In genomic region chr3:146583478-146583877, GRCm38 (mm10) we compare ENCODE assay signal across 27 mouse cellular contexts. TPM values are rescaled to one million over a fixed set of nuclear protein-coding genes. Genes with fewer than 3 reads are reported as not detected.
DNase-seq lines count a peak whose midpoint lies in the region; ATAC-seq lines count a peak whose summit lies in the region.
"Had no signal": no experiment of that assay in that cellular context is flagged by ENCODE, and none has a peak within 500 bp of the region (broad histone marks: within the 10 kb centered on the region; RNA-seq: fewer than 3 reads in every experiment).

No protein-coding gene starts in this region.

- no peak overlapping the region for H3K9ac ChIP-seq in embryonic facial prominence, embryonic 14.5 days (ENCODE audit: low read depth, low read length)
- H3K9ac ChIP-seq in heart, embryonic 16.5 days (ENCODE audit: low read length): no peak overlapping the region
- H3K9ac ChIP-seq: forebrain, embryonic 15.5 days; hindbrain, embryonic 14.5 days; intestine, embryonic 15.5 days; kidney, embryonic 15.5 days; liver, embryonic 12.5 days; lung, embryonic 15.5 days; stomach, embryonic 15.5 days had no signal

- no peaks in the 10 kb centered on the region for H3K27me3 ChIP-seq in embryonic facial prominence, embryonic 14.5 days (replicated peaks; ENCODE audit: control insufficient read depth, insufficient read depth, low read length)
- no peaks in the 10 kb centered on the region for H3K27me3 ChIP-seq in embryonic facial prominence, embryonic 10.5 days (replicated peaks; ENCODE audit: low read depth, poor library complexity, severe bottlenecking)
- H3K27me3 ChIP-seq in heart, embryonic 16.5 days (ENCODE audit: control insufficient read depth, insufficient read depth, low read length): no peaks in the 10 kb centered on the region
- H3K27me3 ChIP-seq: forebrain, embryonic 15.5 days; intestine, embryonic 15.5 days; kidney, embryonic 15.5 days; liver, embryonic 12.5 days; lung, embryonic 15.5 days; stomach, embryonic 15.5 days had no signal

- no peaks in the 10 kb centered on the region for H3K36me3 ChIP-seq in embryonic facial prominence, embryonic 14.5 days (ENCODE audit: control insufficient read depth, insufficient read depth, low read length)
- no peaks in the 10 kb centered on the region for H3K36me3 ChIP-seq in embryonic facial prominence, embryonic 10.5 days (replicated peaks)
- H3K36me3 ChIP-seq in heart, embryonic 16.5 days (ENCODE audit: control insufficient read depth, insufficient read depth): no peaks in the 10 kb centered on the region
- H3K36me3 ChIP-seq: forebrain, embryonic 15.5 days; intestine, embryonic 15.5 days; kidney, embryonic 15.5 days; limb, embryonic 10.5 days; liver, embryonic 12.5 days; lung, embryonic 15.5 days; midbrain, embryonic 10.5 days; stomach, embryonic 15.5 days had no signal

- H3K4me3 ChIP-seq in embryonic facial prominence, embryonic 14.5 days (ENCODE audit: low read depth, low read length): no peak overlapping the region
- no peak overlapping the region for H3K4me3 ChIP-seq in embryonic facial prominence, embryonic 10.5 days
- no peak overlapping the region; the same call in 1 of the 2 replicates for H3K4me3 ChIP-seq in heart, embryonic 16.5 days (ENCODE audit: low read length)
- H3K4me3 ChIP-seq: erythroblast, embryonic 14.5 days; forebrain, embryonic 15.5 days; heart, adult 2 months; intestine, embryonic 15.5 days; kidney, embryonic 15.5 days; limb, embryonic 10.5 days; liver, embryonic 12.5 days; lung, embryonic 15.5 days; midbrain, embryonic 10.5 days; stomach, embryonic 15.5 days had no signal

- ATAC-seq in embryonic facial prominence, embryonic 14.5 days (ENCODE audit: low read depth): no peak
- no peak for ATAC-seq in heart, embryonic 16.5 days (replicated peaks; ENCODE audit: extremely low read depth, insufficient read depth, low FRiP score)
- peak; percentile 71 for ATAC-seq in common myeloid progenitor, adult 5-6 weeks (replicated peaks; ENCODE audit: low read depth, poor library complexity, severe bottlenecking)
- peak; percentile 64 for ATAC-seq in megakaryocyte progenitor cell, adult 5-6 weeks (replicated peaks; ENCODE audit: poor library complexity)
- no peak for ATAC-seq in erythroblast, adult 5-6 weeks (replicated peaks; ENCODE audit: low FRiP score, poor library complexity, severe bottlenecking)
- ATAC-seq: forebrain, embryonic 15.5 days; intestine, embryonic 15.5 days; liver, embryonic 12.5 days had no signal

- peak overlapping the region; percentile 11; the same call in 1 of the 2 replicates for H3K4me2 ChIP-seq in embryonic facial prominence, embryonic 14.5 days (ENCODE audit: low read depth, low read length)
- H3K4me2 ChIP-seq in heart, embryonic 16.5 days (ENCODE audit: low read depth, low read length): peak overlapping the region; percentile 42; the same call in 1 of the 2 replicates
- H3K4me2 ChIP-seq: forebrain, embryonic 15.5 days; hindbrain, embryonic 14.5 days; intestine, embryonic 15.5 days; kidney, embryonic 15.5 days; liver, embryonic 12.5 days; lung, embryonic 15.5 days; stomach, embryonic 15.5 days had no signal

- no peaks in the 10 kb centered on the region for H3K4me1 ChIP-seq in embryonic facial prominence, embryonic 14.5 days (ENCODE audit: control insufficient read depth, insufficient read depth, low read length)
- no peaks in the 10 kb centered on the region for H3K4me1 ChIP-seq in embryonic facial prominence, embryonic 10.5 days
- 0 out of 2 replicates have a peak, but pooled peaks cover 3% of the 10 kb centered on the region for H3K4me1 ChIP-seq in heart, embryonic 16.5 days (ENCODE audit: control insufficient read depth, insufficient read depth, low read length)
- H3K4me1 ChIP-seq: forebrain, embryonic 15.5 days; intestine, embryonic 15.5 days; kidney, embryonic 15.5 days; limb, embryonic 10.5 days; liver, embryonic 12.5 days; lung, embryonic 15.5 days; midbrain, embryonic 10.5 days; stomach, embryonic 15.5 days had no signal

- WGBS in embryonic facial prominence, embryonic 14.5 days: 77% methylated on average over 4 of the region's 4 CpGs
- 89% methylated on average over 4 of the region's 4 CpGs for WGBS in embryonic facial prominence, embryonic 10.5 days
- WGBS in heart, embryonic 16.5 days: 48% methylated on average over 4 of the region's 4 CpGs

- H3K9me3 ChIP-seq in embryonic facial prominence, embryonic 14.5 days (ENCODE audit: control insufficient read depth, low read length): no peaks in the 10 kb centered on the region
- H3K9me3 ChIP-seq in embryonic facial prominence, embryonic 10.5 days: no peaks in the 10 kb centered on the region
- no peaks in the 10 kb centered on the region for H3K9me3 ChIP-seq in heart, embryonic 16.5 days (replicated peaks; ENCODE audit: control insufficient read depth, low read length)
- H3K9me3 ChIP-seq: forebrain, embryonic 15.5 days; intestine, embryonic 15.5 days; kidney, embryonic 15.5 days; limb, embryonic 10.5 days; liver, embryonic 12.5 days; lung, embryonic 15.5 days; midbrain, embryonic 10.5 days; stomach, embryonic 15.5 days had no signal

- H3K27ac ChIP-seq in embryonic facial prominence, embryonic 14.5 days (replicated peaks; ENCODE audit: low read depth, low read length): no peak overlapping the region
- no peak overlapping the region for H3K27ac ChIP-seq in embryonic facial prominence, embryonic 10.5 days (replicated peaks)
- no peak overlapping the region for H3K27ac ChIP-seq in heart, embryonic 16.5 days (ENCODE audit: low read length)
- H3K27ac ChIP-seq: forebrain, embryonic 15.5 days; heart, adult 2 months; hindbrain, embryonic 14.5 days; intestine, embryonic 15.5 days; kidney, embryonic 15.5 days; limb, embryonic 10.5 days; liver, embryonic 12.5 days; lung, embryonic 15.5 days; midbrain, embryonic 10.5 days; stomach, embryonic 15.5 days had no signal

- no peak for DNase-seq in embryonic facial prominence, embryonic 14.5 days (ENCODE audit: low spot score)
- DNase-seq in embryonic facial prominence, embryonic 10.5 days (ENCODE audit: low spot score): no peak
- DNase-seq in heart, postnatal 4 days: no peak
- no peak for DNase-seq in cerebellum, adult 11-12 months
- DNase-seq: adrenal gland, adult 8-10 months; cerebellum, adult 9-10 months; gastrocnemius, postnatal 10 days; heart, adult 2 months; right cerebral cortex, postnatal 14 days; thymus, adult 2 months had no signal

RNA-seq across cellular contexts. Expression of gene Uox, which starts 13.3 kb away (rescaled TPM):
- polyA plus RNA-seq in embryonic facial prominence, embryonic 14.5 days (2014; fragmentation: Nextera tagmentation; extraction: Ambion mirVana): 0.17 and 0.85 TPM in 2 replicates
- polyA plus RNA-seq in embryonic facial prominence, embryonic 10.5 days (2016; fragmentation: Nextera tagmentation; extraction: Ambion mirVana): not detected in 2 replicates
- 0.13 and 0.34 TPM in 2 replicates for polyA plus RNA-seq in heart, embryonic 16.5 days (2015; fragmentation: Nextera tagmentation; extraction: Ambion mirVana)
- not detected for total RNA-seq in heart, postnatal 4 days (2021)
- total RNA-seq in common myeloid progenitor, adult 5-6 weeks (2017): not detected in 2 replicates
- not detected in 2 replicates for total RNA-seq in megakaryocyte progenitor cell, adult 5-6 weeks (2015)
- not detected in 2 replicates for total RNA-seq in megakaryocyte progenitor cell, adult 5-6 weeks (2017)
- not detected in 2 replicates for total RNA-seq in erythroblast, adult 5-6 weeks (2015; ENCODE audit: low replicate concordance)
- 0.14 TPM in 1 of 2 replicates, not detected in the other for total RNA-seq in erythroblast, adult 5-6 weeks (2017; ENCODE audit: low replicate concordance)
- total RNA-seq: heart, adult 2 months had no signal
- polyA plus RNA-seq: erythroblast, embryonic 14.5 days; forebrain, embryonic 15.5 days; heart, adult 2 months; hindbrain, embryonic 14.5 days; limb, embryonic 10.5 days; midbrain, embryonic 10.5 days; neural tube, embryonic 14.5 days; spleen, adult 2 months had no signal

RNA-seq across cellular contexts. Expression of gene Dnase2b, which starts 31.9 kb away (rescaled TPM):
- polyA plus RNA-seq in embryonic facial prominence, embryonic 14.5 days (2014; fragmentation: Nextera tagmentation; extraction: Ambion mirVana): 0.10 TPM in 1 of 2 replicates, not detected in the other
- not detected in 2 replicates for polyA plus RNA-seq in embryonic facial prominence, embryonic 10.5 days (2016; fragmentation: Nextera tagmentation; extraction: Ambion mirVana)
- polyA plus RNA-seq in heart, embryonic 16.5 days (2015; fragmentation: Nextera tagmentation; extraction: Ambion mirVana): not detected in 2 replicates
- total RNA-seq in heart, postnatal 4 days (2021): not detected
- total RNA-seq in common myeloid progenitor, adult 5-6 weeks (2017): 0.64 TPM in 1 of 2 replicates, not detected in the other
- total RNA-seq in megakaryocyte progenitor cell, adult 5-6 weeks (2015): not detected in 2 replicates
- 0.14 TPM in 1 of 2 replicates, not detected in the other for total RNA-seq in megakaryocyte progenitor cell, adult 5-6 weeks (2017)
- total RNA-seq in erythroblast, adult 5-6 weeks (2015; ENCODE audit: low replicate concordance): not detected in 2 replicates
- total RNA-seq in erythroblast, adult 5-6 weeks (2017; ENCODE audit: low replicate concordance): not detected in 2 replicates
- total RNA-seq: adrenal gland, adult 8-10 months; gastrocnemius, postnatal 10 days; heart, adult 2 months had no signal
- polyA plus RNA-seq: erythroblast, embryonic 14.5 days; forebrain, embryonic 15.5 days; heart, adult 2 months; hindbrain, embryonic 14.5 days; large intestine, adult 2 months; lung, embryonic 15.5 days; midbrain, embryonic 10.5 days; neural tube, embryonic 14.5 days; spleen, adult 2 months; thymus, adult 2 months had no signal

Comparison
In these comparisons a context has a peak if more than half of its experiments do, and no peak if none do; other contexts are left out.
1. ATAC-seq: peak in common myeloid progenitor, adult 5-6 weeks (single experiment) and megakaryocyte progenitor cell, adult 5-6 weeks (single experiment); none in embryonic facial prominence, embryonic 14.5 days (single experiment), heart, embryonic 16.5 days (single experiment) and erythroblast, adult 5-6 weeks (single experiment).